Mouse (Mus musculus): Measurements from ENCODE around the gene Fgd3.

Gene Fgd3

GRCm38 (mm10) chr13:49247232-49247739, 72.8 kb downstream of the Fgd3 start:
- no peak for DNase-seq

GRCm38 (mm10) chr13:49246626-49247025, 73.5 kb downstream of the Fgd3 start:
- no peak for DNase-seq

GRCm38 (mm10) chr13:49246011-49246410, 74.1 kb downstream of the Fgd3 start:
- no peak for DNase-seq

DNA sequence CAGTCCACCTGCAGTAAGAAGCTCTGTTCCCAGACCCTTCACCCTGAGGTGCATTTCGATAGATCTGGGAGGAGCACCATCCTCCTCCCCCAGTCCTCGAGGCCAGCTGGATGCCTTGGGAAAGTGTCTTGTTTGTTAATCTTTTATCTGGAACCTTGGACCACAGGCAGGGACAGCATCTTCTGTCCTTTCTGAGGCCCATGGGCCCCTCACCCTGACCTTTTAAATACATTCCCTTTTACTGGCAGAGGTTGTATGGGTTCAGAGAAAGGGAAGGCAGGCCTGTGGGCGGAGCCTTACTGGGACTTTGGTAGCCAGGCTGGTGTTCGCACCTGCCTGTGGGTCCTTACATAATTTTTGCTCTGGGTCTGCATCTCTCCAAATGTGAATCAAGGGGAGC, 74.9 kb downstream of the Fgd3 start:
- DNase-seq = no peak

DNA sequence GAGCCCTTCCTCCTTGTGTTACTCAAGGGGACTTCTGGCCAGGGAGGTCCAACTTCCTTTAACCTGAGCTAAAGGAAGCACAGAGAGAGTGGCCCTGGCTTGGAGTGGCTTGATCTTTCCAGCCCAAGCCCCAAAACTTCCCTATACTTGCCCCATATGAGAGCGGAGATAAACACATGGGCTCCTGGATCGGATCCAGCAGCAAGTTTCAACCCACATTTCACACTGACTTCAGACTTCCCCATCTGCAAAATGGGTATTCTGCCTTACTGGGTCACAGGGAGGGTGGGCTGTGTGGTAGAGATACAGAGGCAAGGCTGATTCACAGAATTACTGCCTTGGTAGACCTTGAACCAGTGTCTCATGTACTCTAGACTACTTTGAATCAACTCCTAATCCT, 76.6 kb downstream of the Fgd3 start:
- DNase-seq = no peak

DNA sequence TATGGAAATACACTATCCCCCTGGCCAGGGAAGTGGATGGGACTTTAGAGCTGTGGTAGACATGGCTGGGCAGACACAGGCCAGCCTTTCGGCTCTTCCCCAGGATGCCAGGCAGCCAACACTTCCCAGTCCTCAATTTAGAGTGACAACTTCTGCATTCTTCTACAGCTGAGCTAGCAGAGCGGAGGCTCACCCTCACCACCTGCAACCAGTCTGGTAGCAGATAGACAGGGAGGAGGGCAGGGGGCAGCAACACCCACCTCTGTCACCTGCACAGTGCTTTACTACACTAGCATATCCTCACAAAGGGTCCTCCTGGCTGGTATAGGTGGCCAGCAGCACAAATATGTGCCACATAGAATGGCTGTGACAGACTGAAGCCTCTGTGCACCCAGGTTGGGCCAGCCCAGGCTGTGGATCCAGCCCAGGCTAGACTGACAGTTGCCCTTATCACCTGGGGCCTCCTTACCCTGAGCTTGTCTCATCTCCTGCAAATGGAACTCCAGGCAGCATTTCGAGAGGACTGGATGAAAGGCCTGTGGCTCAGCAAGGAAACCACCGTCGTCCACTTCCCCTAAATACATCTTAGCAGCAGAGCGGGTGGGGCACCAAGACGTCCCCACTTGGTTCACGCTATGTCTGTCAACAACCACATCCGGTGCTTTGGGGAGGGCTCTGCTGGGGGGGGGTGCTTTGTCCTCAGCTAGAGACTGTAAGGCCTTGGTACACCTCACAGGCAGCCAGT, 77.6 kb downstream of the Fgd3 start:
- peak; percentile 88 for DNase-seq

DNA sequence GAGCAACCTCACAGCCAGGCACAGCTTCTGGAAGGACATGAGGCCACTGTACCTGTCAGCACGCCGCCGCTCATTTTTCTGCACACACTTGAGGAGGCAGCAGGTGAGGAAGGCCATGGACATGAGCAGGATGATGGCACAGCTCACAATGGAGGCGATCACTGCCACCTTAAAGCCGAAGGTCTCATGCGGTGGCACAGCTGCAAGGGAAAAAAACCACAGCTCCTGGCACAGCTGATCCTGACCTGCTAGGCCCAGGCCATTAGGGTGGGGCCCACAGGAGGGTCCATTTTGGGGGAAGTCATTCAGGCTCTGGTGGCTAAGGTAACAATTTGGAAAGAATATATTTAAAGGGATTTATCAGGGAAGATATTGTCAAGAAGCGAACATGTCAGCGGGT, 81.4 kb downstream of the Fgd3 start:
- no peak for DNase-seq

- DNase-seq = no peak
These were observed 82.5 kb downstream of the Fgd3 start for GRCm38 (mm10) chr13:49237617-49238016.

DNA sequence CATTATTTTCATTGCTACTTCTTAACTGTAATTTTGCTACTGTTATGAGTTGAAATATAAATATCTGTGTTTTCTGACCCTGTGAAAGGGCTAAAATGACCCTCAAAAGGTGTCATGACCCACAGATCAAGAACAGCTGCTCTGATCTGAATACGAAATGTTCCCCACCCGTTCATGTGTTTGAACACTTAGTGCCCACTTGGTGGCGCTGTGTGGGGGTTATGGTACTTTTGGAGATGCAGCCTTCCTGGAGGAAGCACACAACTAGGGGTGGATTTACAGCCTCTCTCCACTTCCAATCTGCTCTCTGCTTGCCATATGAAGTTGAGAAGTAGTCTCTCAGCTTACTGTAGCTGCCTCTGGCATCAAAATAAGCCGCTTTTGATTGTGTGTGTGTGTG, 85.4 kb downstream of the Fgd3 start:
- no peak for DNase-seq

- no peak for DNase-seq
These were observed 86.1 kb downstream of the Fgd3 start for GRCm38 (mm10) chr13:49233792-49234572.

DNA sequence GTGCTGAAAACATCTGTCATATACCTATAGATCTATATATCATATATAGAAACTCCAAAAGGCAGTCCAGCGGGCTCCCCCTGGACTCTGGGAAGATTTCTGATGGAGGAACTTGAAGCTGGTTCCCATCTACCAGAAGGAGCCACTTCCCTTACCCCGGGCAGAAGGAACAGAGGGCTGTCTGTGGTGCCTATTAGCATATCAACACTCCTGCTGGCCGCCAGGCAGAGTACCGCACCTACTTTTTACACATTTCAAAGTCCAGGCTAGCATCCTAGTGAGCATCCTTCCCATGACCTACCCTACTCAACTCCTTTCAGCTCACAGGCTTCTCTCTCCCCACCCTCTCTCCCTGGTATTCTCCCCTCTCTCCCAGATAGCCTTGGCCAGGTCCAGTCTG, 94.5 kb downstream of the Fgd3 start:
- no peak for DNase-seq

DNA sequence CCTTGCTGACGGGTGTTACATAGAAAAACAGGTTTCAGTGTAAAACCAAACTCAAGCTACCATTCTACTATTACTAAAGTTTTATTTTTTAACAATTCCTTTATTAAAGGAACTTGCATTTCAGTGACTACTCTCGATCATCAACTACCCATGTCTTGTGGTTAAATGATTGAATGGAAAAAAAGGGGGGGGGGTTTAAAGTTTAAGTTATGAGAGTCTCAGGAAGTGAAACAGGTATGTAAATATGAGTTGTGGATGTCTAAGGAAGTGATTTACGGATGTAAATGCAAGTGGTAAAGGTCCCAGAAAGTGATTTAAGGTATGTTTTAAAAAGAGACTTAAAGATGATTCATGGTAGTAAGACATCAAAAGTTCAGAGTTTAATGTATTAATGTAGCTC, 95.0 kb downstream of the Fgd3 start:
- no peak for DNase-seq

GRCm38 (mm10) chr13:49224729-49225128, 95.4 kb downstream of the Fgd3 start:
- no peak for DNase-seq

- no peak for DNase-seq
These were observed 95.8 kb downstream of the Fgd3 start for GRCm38 (mm10) chr13:49224314-49224713.

GRCm38 (mm10) chr13:49220912-49221311, 99.2 kb downstream of the Fgd3 start:
- no peak for DNase-seq

- DNase-seq = no peak
These were observed 100.7 kb downstream of the Fgd3 start for GRCm38 (mm10) chr13:49219367-49219766.

GRCm38 (mm10) chr13:49218651-49219050, 101.5 kb downstream of the Fgd3 start:
- DNase-seq = no peak

DNA sequence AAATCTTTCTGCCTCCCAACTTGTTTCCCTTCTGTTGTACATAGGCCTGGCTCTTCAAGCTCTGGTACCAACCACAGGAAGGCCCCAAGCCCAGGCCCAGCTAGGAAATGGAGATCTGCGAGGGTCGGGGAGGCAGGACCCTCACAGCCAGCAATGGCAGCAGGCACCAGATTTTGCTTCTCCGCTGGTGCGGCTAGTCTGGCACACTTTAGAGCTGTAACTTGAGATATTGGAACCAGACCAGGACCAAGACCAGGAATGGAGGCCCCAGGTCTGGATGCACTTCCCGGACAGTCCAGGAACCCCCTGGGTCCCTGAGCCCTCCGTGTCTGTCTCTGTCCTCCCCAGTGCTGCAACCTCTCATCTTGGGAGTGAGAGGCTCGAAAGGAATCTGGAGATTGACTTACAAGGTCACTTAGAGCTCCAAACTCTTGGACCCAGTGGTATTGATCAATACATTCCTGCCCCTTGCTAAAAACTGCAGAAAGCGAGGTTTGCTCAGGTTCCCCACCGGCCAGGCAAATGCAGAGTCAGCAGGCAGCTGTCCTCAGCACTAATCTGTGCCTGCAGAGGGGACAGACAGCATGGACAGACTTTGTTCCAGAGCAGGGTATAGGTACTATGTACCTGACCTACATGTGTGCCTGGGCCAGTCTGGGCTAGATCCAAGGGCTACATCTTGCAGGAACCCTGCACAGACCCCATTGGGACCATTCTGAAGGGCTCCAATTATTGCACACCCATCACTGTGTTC, 103.1 kb downstream of the Fgd3 start:
- no peak for DNase-seq

DNA sequence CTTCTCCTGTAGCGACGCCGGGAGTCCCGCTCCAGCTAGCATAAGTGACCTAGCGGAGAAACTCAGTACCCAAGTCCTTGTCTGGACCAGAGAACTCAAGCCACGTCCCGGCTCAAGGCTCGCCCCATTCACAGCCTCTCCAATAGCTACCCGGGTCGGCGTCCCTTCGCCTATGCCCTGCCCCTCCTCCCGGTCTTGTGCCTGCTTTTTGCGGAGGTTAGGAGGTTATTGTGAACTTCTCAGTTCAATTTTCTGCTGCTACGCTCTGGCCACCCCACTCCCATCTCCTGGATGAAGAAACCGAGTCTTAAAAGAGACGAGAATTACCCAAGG, 103.9 kb downstream of the Fgd3 start:
- no peak for DNase-seq

GRCm38 (mm10) chr13:49215504-49216219, 104.4 kb downstream of the Fgd3 start, which contains the start of gene Card19:
Card19 (minus strand) TSS chr13:49216037.
- DNase-seq = peak; percentile 98

GRCm38 (mm10) chr13:49215128-49215503, 105.0 kb downstream of the Fgd3 start:
- DNase-seq = no peak

DNA sequence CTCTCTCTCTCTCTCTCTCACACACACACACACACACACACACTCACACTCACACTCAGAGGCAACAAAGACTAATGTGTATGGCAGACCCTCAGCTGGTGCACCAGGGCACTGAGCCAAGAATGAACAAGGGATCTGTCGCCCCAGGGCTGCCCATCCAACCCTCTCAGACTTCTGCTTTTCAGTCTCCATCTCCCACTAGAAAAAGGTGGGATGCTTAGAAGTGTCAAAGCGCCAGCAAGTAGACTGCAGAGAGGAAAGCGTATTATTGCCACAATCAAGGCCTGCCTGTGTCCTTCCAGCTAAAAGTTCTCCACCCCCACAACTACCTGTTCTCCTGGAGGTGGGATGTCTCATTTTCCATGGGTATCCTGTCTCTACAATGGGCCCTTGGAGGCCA, 105.7 kb downstream of the Fgd3 start:
- no peak for DNase-seq

DNA sequence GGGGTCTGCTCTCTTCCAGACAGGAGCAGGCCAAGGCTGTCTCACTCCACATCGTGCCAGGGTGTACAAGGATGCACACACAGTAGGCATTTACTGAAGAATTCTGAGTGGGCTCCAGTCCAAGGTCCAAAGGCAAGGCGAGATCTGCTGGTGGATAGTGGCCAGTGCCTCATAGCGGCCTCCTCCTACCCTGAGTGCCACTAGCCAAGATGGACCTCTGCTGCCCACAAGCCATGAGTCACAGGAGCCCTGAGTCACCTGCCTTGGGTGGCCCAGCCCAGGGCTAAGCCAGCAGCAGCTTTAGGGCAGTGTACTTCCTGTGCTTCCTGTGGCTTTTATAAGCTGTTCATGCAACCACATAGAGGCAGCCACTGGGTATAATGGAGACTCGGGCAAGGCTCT, 106.6 kb downstream of the Fgd3 start:
- no peak for DNase-seq
